Mouse (Mus musculus) forebrain, embryonic 11.5 days (tissue): ENCODE results near the gene Insig1. TPM values are rescaled to one million over a fixed set of nuclear protein-coding genes. Genes with fewer than 3 reads are reported as not detected.

Experiments used
- ATAC-seq: fragments of 200-750 bp; cut with Nextera tagmentation; replicated peaks from 2 replicates; pipeline ENCODE4 v1.8.0; 2017; ENCODE audit warnings: moderate TSS enrichment; ENCODE audit not compliant: low FRiP score
- DNase-seq: peaks from one replicate; pipeline ENCODE4 v3.0.0-alpha.2; 2017; ENCODE audit warnings: low spot score
- H3K27ac ChIP-seq: fragments of 300-500 bp; sonication (generic); 2 replicates; pipeline ENCODE4 v1.5.1; 2014; ENCODE audit warnings: low read depth, low read length
- H3K27me3 ChIP-seq: fragments of 300-500 bp; sonication (generic); 2 replicates; pipeline ENCODE4 v1.6.1; 2014; ENCODE audit warnings: mild to moderate bottlenecking, low read length, mixed read lengths; ENCODE audit not compliant: control insufficient read depth, insufficient read depth
- H3K36me3 ChIP-seq: fragments of 300-500 bp; sonication (generic); 2 replicates; pipeline ENCODE4 v1.6.1; 2014; ENCODE audit warnings: mild to moderate bottlenecking, low read length, moderate library complexity, mixed read lengths; ENCODE audit not compliant: control insufficient read depth, insufficient read depth
- H3K4me1 ChIP-seq: fragments of 300-500 bp; sonication (generic); replicated peaks from 2 replicates; pipeline ENCODE4 v1.6.1; 2014; ENCODE audit warnings: low read length, mixed read lengths; ENCODE audit not compliant: control insufficient read depth, insufficient read depth
- H3K4me2 ChIP-seq: fragments of 300-500 bp; sonication (generic); 2 replicates; pipeline ENCODE4 v1.6.1; 2014; ENCODE audit warnings: low read depth, mild to moderate bottlenecking, low read length, moderate library complexity, mixed read lengths; ENCODE audit not compliant: severe bottlenecking
- H3K4me3 ChIP-seq: fragments of 300-500 bp; sonication (generic); 2 replicates; pipeline ENCODE4 v1.5.1; 2014; ENCODE audit warnings: low read depth, low read length
- H3K9ac ChIP-seq: fragments of 300-500 bp; sonication (generic); 2 replicates; pipeline ENCODE4 v1.6.1; 2014; ENCODE audit warnings: low read length
- H3K9me3 ChIP-seq: fragments of 300-500 bp; sonication (generic); 2 replicates; pipeline ENCODE4 v1.6.1; 2016; ENCODE audit warnings: low read length, mixed read lengths; ENCODE audit not compliant: control insufficient read depth
- WGBS: fragments of 180-500 bp; shearing (Covaris S2); extraction: QIAGEN DNeasy Blood & Tissue Kit; methylation state at CpG from one replicate; pipeline ENCODE4 v1.1.7; 2014; 5-methylcytosine and 5-hydroxymethylcytosine counted together
- polyA plus RNA-seq: library from polyadenylated mRNA; unstranded; fragments of >200 nt; fragmentation: Nextera tagmentation; extraction: Ambion mirVana; gene quantifications from 2 replicates; pipeline ENCODE4 v1.2.1, GENCODE M21; 2014

The Insig1 gene
- polyA plus RNA-seq, 1 experiment from 2014 or later: 102 TPM

DNA sequence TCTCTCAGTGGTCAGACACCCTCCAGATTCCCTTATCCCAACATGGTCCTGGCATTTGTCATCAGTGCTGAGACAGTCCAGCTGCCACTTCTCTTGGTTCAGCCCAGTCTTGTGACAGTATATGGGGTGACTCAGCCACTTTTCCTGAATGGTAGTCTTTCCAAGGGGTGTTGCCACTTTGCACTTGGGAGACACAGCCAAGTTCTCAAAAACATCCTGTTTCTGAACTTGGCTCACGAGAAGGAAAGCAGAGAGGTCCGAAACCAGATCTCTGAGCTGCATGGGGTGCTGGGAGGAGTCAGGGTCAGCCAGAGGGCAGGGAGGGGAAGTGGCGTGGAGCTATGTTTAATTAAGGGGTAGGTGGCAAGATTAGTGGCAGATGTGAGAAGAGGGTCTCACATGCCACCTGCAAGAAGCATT is 34.0 kb upstream of the Insig1 start:
- Histone ChIP-seq H3K4me2 (no peak overlapping the region), H3K36me3 (no peaks in the 10 kb centered on the region), H3K4me3 (no peak overlapping the region), H3K4me1 (0 out of 2 replicates have a peak, but pooled peaks cover 2% of the 10 kb centered on the region), H3K27ac (no peak overlapping the region), H3K9me3 (no peaks in the 10 kb centered on the region), H3K27me3 (no peaks in the 10 kb centered on the region), H3K9ac (no peak overlapping the region)
- ATAC-seq (no peak), DNase-seq (peak; percentile 45)
- 43% methylated on average over 3 of the region's 3 CpGs for WGBS

DNA sequence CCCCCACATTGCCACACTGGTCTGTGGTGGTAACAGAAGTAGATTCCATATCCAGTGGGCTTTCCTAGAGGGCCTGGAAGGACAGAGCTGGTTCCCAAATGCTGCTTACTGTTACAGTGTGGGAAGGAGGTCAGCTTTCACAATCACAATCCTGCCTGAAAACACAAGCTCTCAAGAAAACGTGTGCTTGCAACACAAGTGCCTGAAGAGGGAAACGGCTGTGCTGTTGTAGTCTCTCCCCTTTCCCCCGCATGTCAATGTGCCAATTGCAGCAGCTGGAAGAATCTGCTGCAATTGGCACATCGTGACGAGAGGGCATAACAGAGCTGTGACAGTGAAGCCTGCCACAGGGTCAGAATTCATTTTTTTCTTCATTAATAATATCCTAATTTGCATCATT is 33.5 kb upstream of the Insig1 start:
- H3K4me2 ChIP-seq: no peak overlapping the region
- ATAC-seq: no peak

DNA sequence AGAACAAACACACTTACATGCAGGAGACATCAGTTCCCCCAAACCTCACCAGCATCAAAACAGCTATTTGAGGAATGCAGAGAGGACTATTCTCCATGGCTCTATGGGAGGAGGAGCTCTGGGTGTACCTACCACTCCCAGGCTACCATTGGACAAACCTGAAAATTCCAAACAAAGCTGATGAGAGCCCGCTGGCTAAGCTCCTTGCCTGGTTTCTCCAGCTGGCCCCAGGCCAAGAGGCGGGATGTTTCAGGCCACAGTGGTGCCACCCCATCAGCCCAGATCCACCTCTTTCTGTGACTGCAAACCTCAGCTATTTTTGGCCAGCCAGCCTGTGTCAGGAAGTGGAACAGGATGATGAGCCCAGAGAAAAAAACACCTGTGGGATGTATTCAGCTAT is 33.0 kb upstream of the Insig1 start:
- Histone ChIP-seq H3K36me3 (no peaks in the 10 kb centered on the region), H3K4me1 (0 out of 2 replicates have a peak, but pooled peaks cover 2% of the 10 kb centered on the region), H3K4me2 (no peak overlapping the region), H3K27ac (no peak overlapping the region), H3K9ac (no peak overlapping the region), H3K9me3 (no peaks in the 10 kb centered on the region), H3K4me3 (no peak overlapping the region), H3K27me3 (no peaks in the 10 kb centered on the region)
- ATAC-seq: no peak
- WGBS: 58% methylated on average over 2 of the region's 2 CpGs
- no peak for DNase-seq

More for the DNA sequence above, 33.5 kb upstream of the Insig1 start:
- Histone ChIP-seq H3K9me3 (no peaks in the 10 kb centered on the region), H3K4me1 (0 out of 2 replicates have a peak, but pooled peaks cover 2% of the 10 kb centered on the region), H3K27ac (no peak overlapping the region), H3K27me3 (no peaks in the 10 kb centered on the region), H3K36me3 (no peaks in the 10 kb centered on the region), H3K9ac (no peak overlapping the region), H3K4me3 (no peak overlapping the region)
- DNase-seq: peak; percentile 17
- 59% methylated on average over 5 of the region's 5 CpGs for WGBS

DNA sequence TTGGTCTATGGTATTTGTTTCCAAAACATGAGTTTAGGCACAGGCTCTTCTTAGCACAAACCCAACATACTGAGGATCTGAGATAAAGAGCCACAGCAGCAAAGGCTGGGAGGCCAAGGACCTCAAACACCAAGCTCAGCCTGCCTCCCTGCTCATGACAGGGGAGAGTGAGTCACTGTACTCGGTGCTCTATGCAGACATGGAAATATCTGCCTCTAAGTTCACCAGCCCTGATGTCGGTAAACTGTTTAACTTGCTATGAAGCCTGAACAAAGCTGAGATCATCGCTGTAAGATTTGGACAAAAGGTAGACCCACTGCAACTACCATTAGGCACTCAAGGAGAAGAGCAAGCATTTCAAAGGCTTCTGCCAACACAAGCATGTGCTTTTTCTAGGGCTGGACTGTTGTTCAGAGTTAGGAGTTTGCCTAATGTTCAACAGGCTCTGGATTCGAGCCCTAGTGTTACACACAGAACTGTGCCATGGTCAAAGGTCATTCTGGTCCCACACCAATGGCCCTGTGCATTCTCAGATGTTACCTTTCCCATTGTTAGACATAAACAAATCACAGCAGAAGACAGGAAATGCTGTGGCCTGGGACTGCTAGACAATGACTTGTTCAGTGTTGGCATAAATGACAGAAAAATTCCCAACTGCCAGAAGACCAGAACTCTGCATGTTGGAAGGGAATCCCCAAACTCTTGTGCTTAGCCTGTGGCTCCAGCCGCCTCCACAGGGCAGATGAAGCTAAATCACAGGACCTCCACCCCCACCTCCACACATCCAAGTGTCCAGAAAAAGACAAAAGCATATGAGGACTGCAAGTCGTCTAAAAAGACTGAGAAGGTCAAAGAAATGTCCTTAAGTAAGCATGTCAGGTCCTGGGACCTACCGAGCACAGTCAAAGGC is 31.2 kb upstream of the Insig1 start:
- Histone ChIP-seq H3K9ac (no peak overlapping the region), H3K4me1 (0 out of 2 replicates have a peak, but pooled peaks cover 2% of the 10 kb centered on the region), H3K4me2 (no peak overlapping the region), H3K36me3 (no peaks in the 10 kb centered on the region), H3K27me3 (no peaks in the 10 kb centered on the region), H3K27ac (no peak overlapping the region), H3K4me3 (no peak overlapping the region), H3K9me3 (peaks cover 5% of the 10 kb centered on the region; the same call in 1 of the 2 replicates)
- DNase-seq (no peak), ATAC-seq (no peak)
- 79% methylated on average over 7 of the region's 7 CpGs for WGBS

DNA sequence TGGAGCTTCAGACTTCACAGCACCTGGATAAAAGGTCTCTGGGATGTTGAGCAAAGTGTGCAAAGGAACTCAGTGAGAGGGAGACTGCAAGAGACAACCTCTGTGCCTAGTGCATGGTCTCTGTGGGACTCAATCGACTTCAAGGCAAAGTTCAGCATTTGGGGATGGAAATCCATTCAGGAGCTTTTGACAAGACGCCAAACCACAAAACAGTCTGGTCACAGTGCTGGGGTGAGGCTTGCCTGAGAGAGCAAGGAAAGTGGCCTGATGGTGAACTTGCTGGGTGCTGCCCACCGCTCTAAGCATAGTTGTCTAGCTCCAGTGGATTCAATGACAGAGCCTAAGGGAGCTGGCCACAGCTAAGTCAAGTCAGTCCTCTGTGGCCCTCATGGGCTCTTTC is 30.4 kb upstream of the Insig1 start:
- Histone ChIP-seq H3K27me3 (no peaks in the 10 kb centered on the region), H3K9me3 (peaks cover 5% of the 10 kb centered on the region; the same call in 1 of the 2 replicates), H3K9ac (no peak overlapping the region), H3K36me3 (no peaks in the 10 kb centered on the region), H3K4me2 (no peak overlapping the region), H3K4me3 (no peak overlapping the region), H3K4me1 (0 out of 2 replicates have a peak, but pooled peaks cover 2% of the 10 kb centered on the region), H3K27ac (no peak overlapping the region)
- 92% methylated on average over 3 of the region's 3 CpGs for WGBS
- no peak for DNase-seq
- no peak for ATAC-seq

DNA sequence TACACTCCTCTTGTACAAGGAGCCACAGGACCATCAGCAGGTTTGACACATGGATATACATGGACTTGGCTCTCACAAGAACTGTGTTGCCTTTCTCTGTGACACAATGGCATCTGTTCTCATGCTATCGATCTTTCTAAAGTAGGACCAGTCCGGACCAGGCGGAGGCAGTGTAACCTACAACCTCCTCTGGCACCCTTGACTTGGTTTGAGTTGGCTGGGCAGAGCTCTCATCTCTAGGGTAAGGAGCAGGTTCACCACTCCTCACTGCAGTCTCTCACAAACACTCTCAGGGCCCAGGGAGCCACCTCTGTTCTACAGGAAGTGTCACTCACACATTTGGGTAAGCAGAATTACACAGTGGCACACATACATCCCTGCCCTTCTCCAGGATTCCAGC is 29.1 kb upstream of the Insig1 start:
- Histone ChIP-seq H3K4me3 (no peak overlapping the region), H3K4me2 (no peak overlapping the region), H3K36me3 (no peaks in the 10 kb centered on the region), H3K27me3 (no peaks in the 10 kb centered on the region), H3K27ac (no peak overlapping the region), H3K9me3 (peaks cover 5% of the 10 kb centered on the region; the same call in 1 of the 2 replicates), H3K9ac (no peak overlapping the region), H3K4me1 (0 out of 2 replicates have a peak, but pooled peaks cover 2% of the 10 kb centered on the region)
- DNase-seq (no peak), ATAC-seq (no peak)
- WGBS: 93% methylated on average over 3 of the region's 3 CpGs

DNA sequence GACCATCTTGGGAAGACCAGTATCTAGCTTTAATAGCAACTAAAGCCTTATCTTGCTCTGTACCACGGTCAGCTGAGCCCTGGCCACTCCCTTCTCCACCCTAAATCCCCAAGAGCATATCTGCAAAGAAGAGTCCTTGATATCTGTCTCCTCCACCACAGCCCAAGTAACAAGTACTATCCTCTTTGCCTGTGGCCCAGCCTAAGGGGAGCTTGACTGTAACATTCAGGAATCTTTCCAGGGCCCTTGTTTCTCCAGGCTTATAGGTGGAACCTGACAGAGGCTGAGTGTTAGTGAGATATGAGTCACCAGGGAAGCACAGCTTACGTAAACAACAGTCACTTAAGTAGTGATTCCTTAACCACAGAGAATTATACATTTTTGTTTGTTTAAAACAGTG is 28.4 kb upstream of the Insig1 start:
- Histone ChIP-seq H3K36me3 (no peaks in the 10 kb centered on the region), H3K4me3 (no peak overlapping the region), H3K9me3 (peaks cover 5% of the 10 kb centered on the region; the same call in 1 of the 2 replicates), H3K4me1 (no peaks in the 10 kb centered on the region), H3K9ac (no peak overlapping the region), H3K4me2 (no peak overlapping the region), H3K27me3 (no peaks in the 10 kb centered on the region), H3K27ac (no peak overlapping the region)
- WGBS: 82% methylated on average over 2 of the region's 2 CpGs
- no peak for ATAC-seq
- no peak for DNase-seq

DNA sequence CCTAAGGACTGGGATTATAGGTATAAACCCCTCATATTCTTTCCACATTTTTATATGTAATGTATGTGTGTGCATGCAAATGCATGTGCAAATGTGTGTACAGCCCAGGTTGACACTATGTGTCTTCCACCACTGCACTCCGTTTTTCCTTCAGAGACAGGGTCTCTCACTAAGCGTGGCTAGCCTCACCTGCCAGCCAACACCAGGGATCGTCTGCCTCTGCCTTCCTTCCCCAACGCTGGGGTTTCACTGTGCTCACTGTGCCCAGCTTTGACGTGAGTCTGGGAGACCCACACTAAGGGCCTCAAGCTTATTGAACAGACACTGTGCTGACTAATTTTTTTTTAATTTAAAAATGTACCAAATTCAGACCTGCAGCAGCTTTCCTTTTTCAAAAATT is 27.8 kb upstream of the Insig1 start:
- Histone ChIP-seq H3K9me3 (peaks cover 5% of the 10 kb centered on the region; the same call in 1 of the 2 replicates), H3K4me1 (no peaks in the 10 kb centered on the region), H3K9ac (no peak overlapping the region), H3K4me2 (no peak overlapping the region), H3K4me3 (no peak overlapping the region), H3K36me3 (no peaks in the 10 kb centered on the region), H3K27ac (no peak overlapping the region), H3K27me3 (no peaks in the 10 kb centered on the region)
- 85% methylated on average over 5 of the region's 5 CpGs for WGBS
- DNase-seq: no peak
- no peak for ATAC-seq
